Mouse (Mus musculus) E14TG2a.4 (cell line): ENCODE measurements around the gene Coq10a.

ENCODE experiments used
- H3K27me3 ChIP-seq: 2 replicates; pipeline ENCODE4 v1.6.1; 2014; ENCODE audit warnings: low read length, control low read depth; ENCODE audit not compliant: insufficient read depth
- H3K36me3 ChIP-seq: 2 replicates; pipeline ENCODE4 v1.6.1; 2014; ENCODE audit warnings: low read length, control low read depth; ENCODE audit not compliant: insufficient read depth
- H3K4me1 ChIP-seq: replicated peaks from 2 replicates; pipeline ENCODE4 v1.6.1; 2014; ENCODE audit warnings: low read depth, low read length, control low read depth
- H3K4me3 ChIP-seq: replicated peaks from 2 replicates; pipeline ENCODE4 v1.5.1; 2014; ENCODE audit warnings: mild to moderate bottlenecking, low read length
- H3K9me3 ChIP-seq: 2 replicates; pipeline ENCODE4 v1.6.1; 2014; ENCODE audit warnings: low read length, control low read depth
- CTCF ChIP-seq: conservative IDR thresholded peaks from 2 replicates; pipeline ENCODE4 v1.5.1; 2014; ENCODE audit warnings: low read length
- NANOG ChIP-seq: IDR thresholded peaks from 2 replicates; pipeline ENCODE4 v1.6.1; 2014; ENCODE audit warnings: borderline replicate concordance, low read length, mixed read lengths
- POU5F1 ChIP-seq: IDR thresholded peaks from 2 replicates; pipeline ENCODE4 v1.6.1; 2014; ENCODE audit warnings: low read length, borderline replicate concordance

Gene Coq10a

DNA sequence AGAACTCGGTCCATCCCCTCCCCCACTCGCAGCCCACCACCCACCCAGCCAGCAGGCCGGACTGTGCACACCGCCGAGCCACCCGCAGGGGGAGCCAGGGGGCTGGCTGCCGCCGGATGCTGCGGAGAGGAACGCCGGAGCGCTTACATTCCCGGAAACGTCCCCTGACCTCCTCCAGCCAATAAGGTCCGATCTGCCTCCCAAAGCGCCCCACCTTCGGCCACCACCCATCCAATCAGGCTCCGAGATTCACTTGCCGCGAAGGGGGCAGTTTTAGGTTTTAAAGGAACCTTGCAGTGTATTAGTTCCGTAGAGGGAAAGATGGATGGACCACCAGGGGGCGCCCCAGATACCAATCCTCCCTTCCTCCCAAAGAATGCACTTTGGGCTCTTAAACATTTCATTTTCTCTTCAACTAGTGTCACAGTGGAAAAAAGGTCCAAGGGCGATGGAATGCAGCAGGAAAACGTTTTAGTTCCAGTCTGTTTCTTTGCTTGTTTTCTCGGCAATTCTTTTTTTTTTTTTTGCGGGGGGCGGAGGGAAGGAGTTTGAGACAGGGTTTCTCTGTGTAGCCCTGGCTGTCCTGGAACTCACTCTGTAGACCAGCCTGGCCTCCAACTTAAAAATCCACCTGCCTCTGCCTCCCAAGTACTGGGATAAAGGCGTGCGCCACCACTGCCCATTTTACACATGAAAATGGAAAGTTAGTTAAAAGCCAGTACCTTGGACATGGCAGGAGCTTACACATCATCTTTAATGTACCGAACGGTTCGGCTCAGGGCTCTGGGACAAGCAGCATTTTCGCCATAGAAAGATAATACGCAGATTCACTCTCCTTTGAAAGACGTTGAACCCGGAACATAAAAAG lies 41.1 kb upstream of the Coq10a start:
- Histone ChIP-seq H3K27me3 (no peaks in the 10 kb centered on the region), H3K9me3 (no peaks in the 10 kb centered on the region), H3K4me1 (peaks cover 59% of the 10 kb centered on the region), H3K36me3 (peaks cover 51% of the 10 kb centered on the region), H3K4me3 (peak overlapping the region; percentile 95)
- peak; percentile 76 for TF ChIP-seq CTCF
- no peak for TF ChIP-seq POU5F1

DNA sequence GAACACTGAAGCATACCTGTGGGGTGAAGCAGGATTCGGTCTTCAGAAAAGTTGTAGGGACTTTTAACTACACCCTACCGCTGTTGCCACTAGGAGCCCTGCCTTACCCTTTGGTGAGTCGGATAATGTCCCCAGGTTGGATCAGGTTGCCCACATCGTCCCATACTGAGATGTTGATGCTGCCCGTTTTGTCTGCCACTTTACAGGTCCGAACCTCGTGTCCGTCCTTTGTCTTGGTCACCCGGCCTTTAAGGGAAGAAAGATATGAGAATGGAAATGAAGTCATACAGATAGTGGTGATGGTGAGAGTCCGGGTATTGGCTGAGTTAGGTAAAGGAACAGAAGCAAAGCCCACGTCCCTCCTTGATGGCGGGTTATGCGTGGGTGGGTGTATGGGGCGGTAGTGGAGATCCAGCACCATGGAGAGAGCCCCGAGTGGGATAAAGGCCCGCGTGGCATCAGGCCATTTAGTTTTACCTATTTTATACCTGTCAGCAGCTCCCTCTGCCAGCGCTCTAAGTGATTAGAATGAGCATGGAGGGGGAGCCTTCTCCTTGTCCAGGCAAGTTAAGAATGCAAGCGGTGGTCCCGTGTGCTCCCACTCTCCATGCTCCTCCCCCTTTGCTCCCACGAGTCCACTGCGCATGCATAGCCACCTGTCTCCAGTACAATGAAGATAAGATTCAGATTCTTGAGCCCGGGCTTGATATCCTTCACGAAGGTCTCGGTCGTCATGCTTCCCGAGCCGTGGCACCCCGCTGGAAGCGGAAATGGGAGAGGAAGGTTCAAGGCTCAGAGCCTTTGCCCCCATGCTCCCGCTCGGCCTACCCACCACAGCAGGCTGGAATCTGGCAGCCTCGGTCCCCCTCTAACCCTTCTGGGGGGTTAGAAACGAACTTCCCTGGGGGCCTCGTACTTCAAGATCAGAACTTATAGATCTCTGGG lies 40.1 kb upstream of the Coq10a start:
- peaks cover 43% of the 10 kb centered on the region for H3K36me3 ChIP-seq

GRCm38 (mm10) chr10:128403931-128404330 lies 35.1 kb upstream of the Coq10a start:
- TF ChIP-seq CTCF (no peak), NANOG (no peak), POU5F1 (no peak)
- Histone ChIP-seq H3K4me3 (no peak overlapping the region), H3K4me1 (peaks cover 35% of the 10 kb centered on the region), H3K27me3 (no peaks in the 10 kb centered on the region), H3K9me3 (no peaks in the 10 kb centered on the region), H3K36me3 (peaks cover 57% of the 10 kb centered on the region)

More for the DNA sequence above, 40.1 kb upstream of the Coq10a start:
- Histone ChIP-seq H3K4me1 (peaks cover 49% of the 10 kb centered on the region), H3K27me3 (no peaks in the 10 kb centered on the region), H3K9me3 (no peaks in the 10 kb centered on the region), H3K4me3 (peak overlapping the region; percentile 92)
- TF ChIP-seq CTCF, result no peak
- no peak for TF ChIP-seq NANOG
- TF ChIP-seq POU5F1, result no peak

GRCm38 (mm10) chr10:128401638-128402037 lies 32.8 kb upstream of the Coq10a start:
- H3K9me3 ChIP-seq, result no peaks in the 10 kb centered on the region
- no peak overlapping the region for H3K4me3 ChIP-seq
- peaks cover 28% of the 10 kb centered on the region for H3K4me1 ChIP-seq
- TF ChIP-seq POU5F1, result no peak
- no peak for TF ChIP-seq CTCF
- no peak for TF ChIP-seq NANOG
- peaks cover 3% of the 10 kb centered on the region; the same call in 1 of the 2 replicates for H3K27me3 ChIP-seq
- H3K36me3 ChIP-seq, result peaks cover 46% of the 10 kb centered on the region

GRCm38 (mm10) chr10:128401056-128401455 lies 32.3 kb upstream of the Coq10a start, which contains the start of gene Slc39a5:
Gene Slc39a5, minus strand, starts transcription at chr10:128401229.
- peaks cover 3% of the 10 kb centered on the region; the same call in 1 of the 2 replicates for H3K27me3 ChIP-seq
- peaks cover 29% of the 10 kb centered on the region for H3K4me1 ChIP-seq
- no peaks in the 10 kb centered on the region for H3K9me3 ChIP-seq
- peaks cover 46% of the 10 kb centered on the region for H3K36me3 ChIP-seq
- peak within 1 kb of the TSS; percentile 24 for H3K4me3 ChIP-seq
- TF ChIP-seq POU5F1 (no peak), CTCF (no peak), NANOG (no peak)

DNA sequence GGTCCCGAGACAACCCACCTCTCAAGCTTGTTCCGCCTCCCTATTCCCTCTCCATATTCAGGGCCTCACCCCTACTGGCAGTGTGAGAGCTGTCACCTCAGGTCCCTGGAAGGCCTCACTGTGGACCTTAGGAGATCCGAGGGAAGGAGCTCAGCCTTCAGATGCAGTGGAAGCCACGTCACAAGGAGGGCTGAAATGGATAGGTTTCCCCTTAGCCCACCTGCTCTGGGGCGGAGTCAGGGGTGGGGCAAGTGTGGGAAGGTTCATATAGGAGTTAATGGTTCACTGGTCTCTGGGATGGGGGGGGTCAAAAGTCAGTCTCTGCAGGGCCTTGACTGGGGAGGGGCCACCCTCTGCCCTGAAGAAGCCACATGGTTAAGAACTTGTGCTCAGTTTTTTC lies 31.5 kb upstream of the Coq10a start:
- H3K27me3 ChIP-seq, result peaks cover 3% of the 10 kb centered on the region; the same call in 1 of the 2 replicates
- H3K4me1 ChIP-seq, result peaks cover 36% of the 10 kb centered on the region
- H3K36me3 ChIP-seq, result peaks cover 46% of the 10 kb centered on the region
- H3K9me3 ChIP-seq, result no peaks in the 10 kb centered on the region
- TF ChIP-seq CTCF (no peak), POU5F1 (no peak), NANOG (no peak)
- H3K4me3 ChIP-seq, result peak overlapping the region; percentile 24

DNA sequence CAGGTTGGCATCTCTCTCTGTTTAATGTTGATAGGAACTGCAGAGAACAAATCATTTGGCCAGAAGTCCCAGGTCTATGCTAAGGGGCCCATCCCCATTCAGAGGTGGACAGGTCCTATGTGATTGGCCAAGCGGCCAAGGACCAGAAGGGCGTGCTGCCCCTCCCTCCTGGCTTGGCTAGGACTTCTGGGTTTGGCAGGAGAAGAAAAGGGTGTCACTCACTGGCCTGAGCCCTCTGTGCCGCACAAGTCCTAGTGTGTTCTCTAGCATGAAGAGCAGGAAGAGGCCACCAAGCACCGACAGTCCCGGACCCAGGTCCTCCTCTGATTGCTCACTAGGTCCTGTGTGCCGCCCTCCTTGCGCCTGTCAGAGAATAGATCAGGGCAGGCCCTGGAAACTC lies 28.7 kb upstream of the Coq10a start:
- Histone ChIP-seq H3K36me3 (peaks cover 55% of the 10 kb centered on the region), H3K4me1 (peaks cover 63% of the 10 kb centered on the region), H3K27me3 (peaks cover 3% of the 10 kb centered on the region; the same call in 1 of the 2 replicates), H3K9me3 (no peaks in the 10 kb centered on the region), H3K4me3 (no peak overlapping the region)
- no peak for TF ChIP-seq POU5F1
- no peak for TF ChIP-seq NANOG
- TF ChIP-seq CTCF, result no peak
